26 mouse cellular contexts compared by ENCODE assay signal in genomic region chr6:31086798-31087360, GRCm38 (mm10).
A peak's percentile ranks its signal among the peaks of the same experiment; 100 is the strongest.
DNase-seq lines count a peak whose midpoint lies in the region; ATAC-seq and TF ChIP-seq lines count a peak whose summit lies in the region.
"Had no signal": no experiment of that assay in that cellular context is flagged by ENCODE, and none has a peak within 500 bp of the region (broad histone marks: within the 10 kb centered on the region; RNA-seq: fewer than 3 reads in every experiment).

No protein-coding gene starts in this region.

- no peak overlapping the region for H3K9ac ChIP-seq in lung, embryonic 16.5 days (ENCODE audit: low read length)
- H3K9ac ChIP-seq in hindbrain, embryonic 11.5 days (ENCODE audit: low read depth, low read length): no peak overlapping the region
- H3K9ac ChIP-seq: heart, embryonic 12.5 days; limb, embryonic 15.5 days; liver, embryonic 15.5 days had no signal

- peaks cover 32% of the 10 kb centered on the region for H3K4me1 ChIP-seq in lung, embryonic 16.5 days (replicated peaks; ENCODE audit: control insufficient read depth, insufficient read depth, low read length)
- H3K4me1 ChIP-seq in embryonic fibroblast, embryonic 13.5 days (ENCODE audit: control insufficient read depth, insufficient read depth, low read length): peaks cover 23% of the 10 kb centered on the region
- H3K4me1 ChIP-seq in hindbrain, embryonic 11.5 days (replicated peaks; ENCODE audit: control insufficient read depth, insufficient read depth, low read length): no peaks in the 10 kb centered on the region; the same call in 1 of the 2 replicates

- no peak for TF ChIP-seq CTCF in gastrocnemius, adult 2 months (IDR thresholded peaks at IDR 0.05)
- TF ChIP-seq CTCF in embryonic fibroblast, embryonic 13.5 days (IDR thresholded peaks at IDR 0.05; ENCODE audit: borderline replicate concordance, insufficient read depth, low read length): no peak

- H3K36me3 ChIP-seq in lung, embryonic 16.5 days (ENCODE audit: control insufficient read depth, insufficient read depth, low read length): no peaks in the 10 kb centered on the region
- H3K36me3 ChIP-seq in splenic B cell, adult 2 months (ENCODE audit: control insufficient read depth, insufficient read depth, low read length, poor library complexity, severe bottlenecking): peaks cover 18% of the 10 kb centered on the region
- no peaks in the 10 kb centered on the region for H3K36me3 ChIP-seq in hindbrain, embryonic 11.5 days (ENCODE audit: control insufficient read depth, insufficient read depth, low read length)
- H3K36me3 ChIP-seq: heart, embryonic 12.5 days; hindbrain, embryonic 10.5 days; limb, embryonic 15.5 days; liver, embryonic 15.5 days had no signal

- WGBS in lung, embryonic 16.5 days: 56% methylated on average over 7 of the region's 7 CpGs
- WGBS in hindbrain, embryonic 11.5 days: 85% methylated on average over 7 of the region's 7 CpGs

- DNase-seq in gastrocnemius, adult 2 months: no peak
- no peak for DNase-seq in gastrocnemius, postnatal 10 days
- DNase-seq in lung, postnatal 25 days (ENCODE audit: low spot score): no peak
- DNase-seq in splenic B cell, adult 2 months (ENCODE audit: low read depth, low spot score): peak; percentile 54
- no peak for DNase-seq in hindbrain, embryonic 11.5 days (ENCODE audit: low spot score)
- DNase-seq: adrenal gland, adult 8-10 months; B cell, adult 2 months; cerebellum, adult 18-20 months; cerebellum, postnatal 36 days; embryo, embryonic 11 days; gastrocnemius, postnatal 25 days; heart, adult 18-20 months; heart, postnatal 10 days; kidney, postnatal 25 days; left cerebral cortex, postnatal 4 days; lung, postnatal 36 days; thymus, postnatal 14 days had no signal

- no peak overlapping the region for H3K4me3 ChIP-seq in gastrocnemius, adult 2 months
- no peak overlapping the region for H3K4me3 ChIP-seq in lung, embryonic 16.5 days (ENCODE audit: low read length)
- H3K4me3 ChIP-seq in embryonic fibroblast, embryonic 13.5 days (ENCODE audit: insufficient read depth, low read length): peak overlapping the region; percentile 60
- no peak overlapping the region for H3K4me3 ChIP-seq in hindbrain, embryonic 11.5 days (ENCODE audit: low read depth, low read length)
- H3K4me3 ChIP-seq: heart, embryonic 12.5 days; hindbrain, embryonic 10.5 days; limb, embryonic 15.5 days; liver, embryonic 15.5 days had no signal

- ATAC-seq in lung, embryonic 16.5 days (ENCODE audit: low read depth): no peak
- no peak for ATAC-seq in hindbrain, embryonic 11.5 days (ENCODE audit: low FRiP score)
- ATAC-seq: activated CD4-positive, CD25-positive, alpha-beta regulatory T cell, adult 4 months; hindbrain, postnatal 0 days; intestine, postnatal 0 days had no signal

- H3K27ac ChIP-seq in gastrocnemius, adult 2 months: peak overlapping the region; percentile 89
- H3K27ac ChIP-seq in lung, embryonic 16.5 days (ENCODE audit: low read length): peak overlapping the region; percentile 81; the same call in 1 of the 2 replicates
- peak overlapping the region; percentile 100 for H3K27ac ChIP-seq in embryonic fibroblast, embryonic 13.5 days (ENCODE audit: insufficient read depth, low read length)
- no peak overlapping the region for H3K27ac ChIP-seq in hindbrain, embryonic 11.5 days (ENCODE audit: low read depth, low read length)
- H3K27ac ChIP-seq: limb, embryonic 15.5 days; liver, embryonic 15.5 days had no signal

- intact Hi-C loops in gastrocnemius, adult 2 months (cut with DNase I): no loop called here

- H3K27me3 ChIP-seq in lung, embryonic 16.5 days (ENCODE audit: control insufficient read depth, insufficient read depth, low read depth, low read length): no peaks in the 10 kb centered on the region
- no peaks in the 10 kb centered on the region; the same call in 1 of the 2 replicates for H3K27me3 ChIP-seq in splenic B cell, adult 2 months (ENCODE audit: control insufficient read depth, insufficient read depth, low read length, poor library complexity, severe bottlenecking)
- H3K27me3 ChIP-seq in hindbrain, embryonic 11.5 days (ENCODE audit: control insufficient read depth, insufficient read depth, low read length): no peaks in the 10 kb centered on the region
- H3K27me3 ChIP-seq: heart, embryonic 12.5 days; limb, embryonic 15.5 days; liver, embryonic 15.5 days had no signal

- peak; percentile 72 for TF ChIP-seq POLR2A in embryonic fibroblast, embryonic 13.5 days (IDR thresholded peaks at IDR 0.05; ENCODE audit: low read depth, low read length)

- no peaks in the 10 kb centered on the region for H3K9me3 ChIP-seq in lung, embryonic 16.5 days (ENCODE audit: control insufficient read depth, low read length)
- H3K9me3 ChIP-seq in hindbrain, embryonic 11.5 days (ENCODE audit: control insufficient read depth, low read length): no peaks in the 10 kb centered on the region
- H3K9me3 ChIP-seq: heart, embryonic 12.5 days; hindbrain, embryonic 10.5 days; limb, embryonic 15.5 days; liver, embryonic 15.5 days had no signal

- H3K4me2 ChIP-seq in lung, embryonic 16.5 days (ENCODE audit: low read depth, low read length): no peak overlapping the region
- no peak overlapping the region for H3K4me2 ChIP-seq in hindbrain, embryonic 11.5 days (replicated peaks; ENCODE audit: low read depth, low read length)
- H3K4me2 ChIP-seq: heart, embryonic 12.5 days; limb, embryonic 15.5 days; liver, embryonic 15.5 days had no signal
